Mouse (Mus musculus): ENCODE results near the gene Klhl6.
A peak's percentile ranks its signal among the peaks of the same experiment; 100 is the strongest.

Gene Klhl6

GRCm38 (mm10) chr16:19968666-19969065 is 14.2 kb downstream of the Klhl6 start:
- no peak for DNase-seq

- DNase-seq: no peak
Observed at GRCm38 (mm10) chr16:19967897-19968392, 14.9 kb downstream of the Klhl6 start.

- DNase-seq: no peak
Observed at GRCm38 (mm10) chr16:19966976-19967375, 15.9 kb downstream of the Klhl6 start.

- no peak for DNase-seq
Observed at GRCm38 (mm10) chr16:19966437-19966836, 16.4 kb downstream of the Klhl6 start.

GRCm38 (mm10) chr16:19962951-19963350 is 19.9 kb downstream of the Klhl6 start:
- no peak for DNase-seq

GRCm38 (mm10) chr16:19961070-19961469 is 21.8 kb downstream of the Klhl6 start:
- no peak for DNase-seq

- DNase-seq: no peak
Observed at GRCm38 (mm10) chr16:19960407-19961058, 22.3 kb downstream of the Klhl6 start.

- DNase-seq: peak in 1 of 2 experiments; percentile 25
Observed at GRCm38 (mm10) chr16:19957051-19957450, 25.8 kb downstream of the Klhl6 start.

- DNase-seq: no peak
Observed at GRCm38 (mm10) chr16:19947336-19947735, 35.5 kb downstream of the Klhl6 start.

GRCm38 (mm10) chr16:19946578-19947298 is 36.1 kb downstream of the Klhl6 start:
- no peak for DNase-seq

- no peak for DNase-seq
Observed at GRCm38 (mm10) chr16:19920823-19921222, 62.0 kb downstream of the Klhl6 start.

GRCm38 (mm10) chr16:19918286-19918685 is 64.6 kb downstream of the Klhl6 start:
- no peak for DNase-seq

GRCm38 (mm10) chr16:19912582-19912981 is 70.3 kb downstream of the Klhl6 start:
- DNase-seq: no peak

- DNase-seq: no peak
Observed at GRCm38 (mm10) chr16:19908291-19908690, 74.5 kb downstream of the Klhl6 start.

GRCm38 (mm10) chr16:19907103-19907502 is 75.7 kb downstream of the Klhl6 start:
- peak in 1 of 2 experiments; percentile 55 for DNase-seq

GRCm38 (mm10) chr16:19904734-19905479 is 77.9 kb downstream of the Klhl6 start:
- DNase-seq: no peak

GRCm38 (mm10) chr16:19903792-19904191 is 79.0 kb downstream of the Klhl6 start:
- no peak for DNase-seq

Data from kidney, adult 8-10 months (tissue).